Mouse (Mus musculus) limb, embryonic 11.5 days (tissue): ENCODE measurements around the gene Tifa. TPM values are rescaled to one million over a fixed set of nuclear protein-coding genes. Genes with fewer than 3 reads are reported as not detected.

ENCODE experiments used
- ATAC-seq: fragments of 200-750 bp; cut with Nextera tagmentation; 2 replicates; pipeline ENCODE4 v1.8.0; 2017; ENCODE audit warnings: low read depth; ENCODE audit not compliant: insufficient number of reproducible peaks, low FRiP score, low TSS enrichment
- DNase-seq: peaks from one replicate; pipeline ENCODE4 v3.0.0-alpha.2; 2015; ENCODE audit warnings: low spot score
- H3K27ac ChIP-seq: fragments of 300-500 bp; sonication (generic); replicated peaks from 2 replicates; pipeline ENCODE4 v1.5.1; 2014; ENCODE audit warnings: low read depth, mild to moderate bottlenecking, low read length
- H3K27me3 ChIP-seq: fragments of 300-500 bp; sonication (generic); 2 replicates; pipeline ENCODE4 v1.6.1; 2014; ENCODE audit warnings: mild to moderate bottlenecking, low read length, mixed read lengths; ENCODE audit not compliant: control insufficient read depth, insufficient read depth
- H3K36me3 ChIP-seq: fragments of 300-500 bp; sonication (generic); 2 replicates; pipeline ENCODE4 v1.6.1; 2014; ENCODE audit warnings: mild to moderate bottlenecking, low read length, moderate library complexity, mixed read lengths; ENCODE audit not compliant: control insufficient read depth, insufficient read depth
- H3K4me1 ChIP-seq: fragments of 300-500 bp; sonication (generic); 2 replicates; pipeline ENCODE4 v1.6.1; 2014; ENCODE audit warnings: low read length, mixed read lengths; ENCODE audit not compliant: control insufficient read depth, insufficient read depth
- H3K4me2 ChIP-seq: fragments of 300-500 bp; sonication (generic); 2 replicates; pipeline ENCODE4 v1.6.1; 2014; ENCODE audit warnings: low read depth, mild to moderate bottlenecking, moderate library complexity; ENCODE audit not compliant: severe bottlenecking
- H3K4me3 ChIP-seq: fragments of 300-500 bp; sonication (generic); 2 replicates; pipeline ENCODE4 v1.5.1; 2014; ENCODE audit warnings: low read depth, low read length
- H3K9ac ChIP-seq: fragments of 300-500 bp; sonication (generic); 2 replicates; pipeline ENCODE4 v1.6.1; 2014; ENCODE audit warnings: mild to moderate bottlenecking, low read length
- H3K9me3 ChIP-seq: fragments of 300-500 bp; sonication (generic); 2 replicates; pipeline ENCODE4 v1.6.1; 2016; ENCODE audit warnings: low read length; ENCODE audit not compliant: control insufficient read depth
- WGBS: fragments of 180-500 bp; shearing (Covaris S2); extraction: QIAGEN DNeasy Blood & Tissue Kit; methylation state at CpG from one replicate; pipeline ENCODE4 v1.1.7; 2014; 5-methylcytosine and 5-hydroxymethylcytosine counted together
- polyA plus RNA-seq: library from polyadenylated mRNA; unstranded; fragments of >200 nt; fragmentation: Nextera tagmentation; extraction: Ambion mirVana; gene quantifications from 2 replicates; pipeline ENCODE4 v1.2.1, GENCODE M21; 2014

Gene Tifa
- polyA plus RNA-seq, 1 experiment from 2014 or later, result 2.0 TPM

DNA sequence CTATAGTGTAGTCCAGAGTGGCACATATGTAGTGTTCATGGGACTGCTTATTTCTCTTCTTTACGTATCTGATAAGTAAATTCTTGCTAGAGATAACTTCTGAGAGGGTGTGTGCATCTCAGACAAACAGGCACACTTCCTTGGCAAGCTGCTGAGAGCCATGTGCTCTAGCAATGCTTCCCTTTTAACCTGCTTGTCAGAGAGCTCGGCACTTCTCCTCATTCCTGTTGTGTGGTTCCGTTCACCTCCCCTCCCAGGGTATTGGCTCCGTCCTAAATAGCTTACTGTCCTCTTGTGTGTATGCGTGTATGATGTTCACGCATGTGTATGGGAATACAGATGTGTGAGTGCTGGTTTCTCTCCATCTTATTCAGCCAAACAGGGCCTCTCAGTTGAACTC lies 33.1 kb upstream of the Tifa start:
- Histone ChIP-seq H3K4me1 (no peaks in the 10 kb centered on the region), H3K4me3 (no peak overlapping the region), H3K9ac (no peak overlapping the region), H3K27me3 (peaks cover 5% of the 10 kb centered on the region; the same call in 1 of the 2 replicates), H3K9me3 (no peaks in the 10 kb centered on the region; the same call in 1 of the 2 replicates), H3K27ac (no peak overlapping the region), H3K36me3 (no peaks in the 10 kb centered on the region), H3K4me2 (no peak overlapping the region)
- ATAC-seq, result no peak
- DNase-seq, result no peak
- WGBS, result 83% methylated on average over 6 of the region's 6 CpGs

DNA sequence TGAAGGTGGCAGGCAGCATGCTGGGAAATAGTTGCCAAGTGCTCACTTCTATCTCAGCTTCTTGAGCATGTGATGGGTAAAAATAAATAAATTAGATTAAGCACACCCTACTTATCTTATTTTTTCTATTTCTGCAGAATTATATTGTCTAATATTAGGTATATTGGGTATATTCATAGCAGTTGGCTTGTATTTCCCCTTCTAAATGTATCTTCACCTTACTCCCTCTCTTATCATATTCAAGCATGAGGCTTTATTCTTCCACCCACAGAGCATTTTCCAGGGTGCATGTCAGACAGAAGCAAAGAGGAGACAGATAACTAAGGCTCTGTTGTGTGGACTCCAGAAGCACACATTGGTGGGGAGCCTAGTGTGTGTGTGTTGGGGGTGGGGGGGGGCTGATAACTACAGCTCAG lies 31.7 kb upstream of the Tifa start:
- Histone ChIP-seq H3K9ac (no peak overlapping the region), H3K4me1 (no peaks in the 10 kb centered on the region), H3K9me3 (no peaks in the 10 kb centered on the region), H3K4me3 (no peak overlapping the region), H3K27ac (no peak overlapping the region), H3K4me2 (no peak overlapping the region), H3K36me3 (no peaks in the 10 kb centered on the region), H3K27me3 (peaks cover 5% of the 10 kb centered on the region; the same call in 1 of the 2 replicates)
- DNase-seq, result no peak
- ATAC-seq, result no peak

DNA sequence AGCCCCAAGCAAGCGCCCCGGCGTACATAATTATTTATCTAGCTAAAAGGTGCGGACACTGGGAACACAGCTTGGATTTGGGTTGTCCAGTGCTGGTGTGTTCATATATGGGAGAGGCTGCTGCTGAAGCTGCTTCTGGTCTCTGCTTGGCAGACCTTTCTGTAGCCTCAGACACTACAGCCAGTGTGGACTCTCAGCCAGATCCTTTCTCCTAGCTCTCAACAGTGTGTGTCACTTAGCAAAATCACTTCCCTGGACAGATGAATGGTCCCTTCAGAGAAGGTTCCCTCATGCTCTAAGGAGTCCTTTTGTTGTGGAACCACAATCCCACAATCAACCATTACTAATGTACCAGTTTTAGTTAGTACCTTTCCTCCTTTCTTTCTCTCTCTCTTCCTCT lies 30.8 kb upstream of the Tifa start:
- 71% methylated on average over 4 of the region's 4 CpGs for WGBS
- H3K9ac ChIP-seq, result no peak overlapping the region
- no peak overlapping the region for H3K4me2 ChIP-seq
- H3K4me1 ChIP-seq, result no peaks in the 10 kb centered on the region
- H3K27ac ChIP-seq, result no peak overlapping the region
- DNase-seq (peak; percentile 19), ATAC-seq (no peak)
- no peak overlapping the region for H3K4me3 ChIP-seq
- no peaks in the 10 kb centered on the region for H3K36me3 ChIP-seq
- H3K27me3 ChIP-seq, result peaks cover 5% of the 10 kb centered on the region; the same call in 1 of the 2 replicates
- no peaks in the 10 kb centered on the region for H3K9me3 ChIP-seq

DNA sequence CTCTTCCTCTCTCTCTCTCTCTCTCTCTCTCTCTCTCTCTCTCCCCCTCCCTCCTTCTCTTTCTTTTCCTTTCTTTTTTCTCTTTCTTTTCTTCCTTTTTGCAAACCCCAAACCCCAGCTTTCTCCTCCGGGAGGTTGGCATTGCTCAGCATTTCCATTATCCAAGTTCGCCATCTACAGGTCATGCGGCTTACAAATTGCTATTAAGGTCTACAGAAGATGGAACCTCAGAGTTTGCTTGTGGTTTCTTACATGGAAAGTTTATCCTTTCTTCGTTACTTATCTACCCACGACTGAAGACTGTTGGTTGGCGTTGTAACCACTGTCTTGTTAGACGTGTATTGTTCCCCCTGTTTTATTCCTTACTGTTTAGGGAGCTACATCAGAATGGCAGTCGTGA lies 30.4 kb upstream of the Tifa start:
- Histone ChIP-seq H3K4me3 (no peak overlapping the region), H3K36me3 (no peaks in the 10 kb centered on the region), H3K4me2 (no peak overlapping the region), H3K4me1 (no peaks in the 10 kb centered on the region), H3K9me3 (no peaks in the 10 kb centered on the region), H3K27ac (no peak overlapping the region), H3K27me3 (peaks cover 5% of the 10 kb centered on the region; the same call in 1 of the 2 replicates), H3K9ac (no peak overlapping the region)
- DNase-seq (peak; percentile 66), ATAC-seq (no peak; the same call in 1 of the 2 replicates)
- WGBS, result 22% methylated on average over 8 of the region's 8 CpGs

DNA sequence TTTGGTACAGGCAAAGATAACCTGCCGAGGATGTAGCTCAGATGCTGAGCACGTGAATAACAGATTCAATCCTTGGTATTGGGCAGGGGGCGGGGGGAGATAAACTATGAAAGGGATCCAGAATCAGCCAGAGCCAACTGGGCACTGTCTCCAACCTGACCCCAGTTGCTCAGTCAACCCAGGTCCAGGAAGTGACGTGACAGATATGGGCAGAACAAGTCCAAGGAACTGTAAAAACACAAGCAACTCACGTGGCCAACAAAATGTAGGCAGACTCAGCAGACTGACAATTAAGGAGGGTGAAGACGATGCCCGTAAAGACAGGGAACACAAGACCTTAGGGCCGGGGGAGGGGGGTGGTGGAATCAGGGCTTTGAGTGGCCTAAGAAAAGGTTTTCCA lies 27.2 kb upstream of the Tifa start:
- WGBS, result 62% methylated on average over 8 of the region's 8 CpGs
- Histone ChIP-seq H3K9me3 (no peaks in the 10 kb centered on the region), H3K27me3 (peaks cover 3% of the 10 kb centered on the region; the same call in 1 of the 2 replicates), H3K36me3 (no peaks in the 10 kb centered on the region), H3K4me2 (no peak overlapping the region), H3K4me1 (no peaks in the 10 kb centered on the region), H3K27ac (no peak overlapping the region), H3K4me3 (no peak overlapping the region), H3K9ac (no peak overlapping the region)
- no peak for ATAC-seq
- DNase-seq, result no peak

DNA sequence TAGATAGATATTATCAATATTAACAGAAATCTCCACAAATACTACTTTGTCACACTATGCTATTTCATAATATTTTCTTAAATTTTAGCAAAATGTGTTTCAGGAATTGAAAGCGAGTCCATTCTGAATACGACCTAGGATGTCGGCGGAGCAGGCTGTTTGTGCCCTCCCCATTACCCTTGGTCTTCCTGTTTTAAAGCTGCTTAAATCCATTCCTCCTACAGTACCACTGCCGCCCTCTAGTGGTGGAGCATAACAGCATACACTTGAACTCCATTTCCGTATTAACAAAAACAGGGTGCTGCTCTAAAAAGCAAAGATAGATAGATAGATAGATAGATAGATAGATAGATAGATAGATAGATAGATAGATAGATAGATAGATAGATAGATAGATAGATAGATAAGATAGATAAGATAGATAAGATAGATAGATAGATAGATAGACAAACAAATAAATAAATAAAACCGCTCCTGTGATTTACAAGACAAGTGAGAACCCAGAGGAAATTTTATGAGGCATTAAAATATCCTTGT lies 26.5 kb upstream of the Tifa start:
- no peaks in the 10 kb centered on the region for H3K9me3 ChIP-seq
- H3K27me3 ChIP-seq, result peaks cover 3% of the 10 kb centered on the region; the same call in 1 of the 2 replicates
- no peak for ATAC-seq
- 24% methylated on average over 7 of the region's 7 CpGs for WGBS
- DNase-seq, result peak; percentile 87
- H3K9ac ChIP-seq, result no peak overlapping the region
- no peaks in the 10 kb centered on the region for H3K4me1 ChIP-seq
- no peaks in the 10 kb centered on the region for H3K36me3 ChIP-seq
- H3K27ac ChIP-seq, result no peak overlapping the region
- H3K4me2 ChIP-seq, result no peak overlapping the region
- H3K4me3 ChIP-seq, result no peak overlapping the region

DNA sequence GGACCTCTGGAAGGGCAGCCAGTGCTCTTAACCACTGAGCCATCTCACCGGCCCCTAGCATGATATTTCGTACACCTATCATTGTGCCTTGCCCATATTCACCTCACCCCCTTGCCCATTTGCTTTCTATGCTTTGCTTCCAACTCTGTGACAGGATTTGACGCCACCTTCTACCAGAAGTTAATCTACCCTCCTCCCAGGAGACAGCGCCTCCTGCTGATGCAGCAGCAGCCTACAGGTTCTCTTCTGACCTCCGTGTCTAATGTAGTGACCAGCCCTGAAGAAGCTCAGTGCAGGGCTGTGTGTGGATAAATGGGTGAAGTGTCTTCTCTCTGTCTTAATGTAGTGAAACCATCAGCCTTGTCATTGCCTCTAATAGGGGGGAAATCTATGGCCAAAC lies 25.1 kb upstream of the Tifa start:
- H3K9ac ChIP-seq, result no peak overlapping the region
- ATAC-seq (no peak), DNase-seq (no peak)
- no peaks in the 10 kb centered on the region for H3K9me3 ChIP-seq
- no peak overlapping the region for H3K4me2 ChIP-seq
- WGBS, result 56% methylated on average over 5 of the region's 5 CpGs
- peaks cover 3% of the 10 kb centered on the region; the same call in 1 of the 2 replicates for H3K27me3 ChIP-seq
- H3K4me1 ChIP-seq, result no peaks in the 10 kb centered on the region
- no peak overlapping the region for H3K4me3 ChIP-seq
- no peak overlapping the region for H3K27ac ChIP-seq
- no peaks in the 10 kb centered on the region for H3K36me3 ChIP-seq

DNA sequence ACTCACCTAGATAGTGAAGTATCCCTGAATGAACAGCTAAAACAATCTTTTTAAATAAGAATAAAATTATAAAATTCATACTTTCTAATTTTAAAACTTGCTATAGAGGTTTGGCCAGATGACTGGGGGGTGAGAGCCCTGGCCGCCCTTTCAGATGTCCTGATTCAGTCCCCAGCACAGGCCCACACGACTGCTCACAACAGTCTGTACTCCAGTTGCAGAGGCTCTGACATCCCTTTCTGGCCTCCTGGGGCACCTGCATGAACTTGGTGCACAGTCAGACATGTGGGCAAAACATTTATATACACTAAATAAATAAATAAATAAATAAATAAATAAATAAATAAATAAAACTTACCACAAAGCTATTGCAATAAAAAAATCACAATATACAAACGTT lies 23.6 kb upstream of the Tifa start:
- Histone ChIP-seq H3K9me3 (no peaks in the 10 kb centered on the region), H3K9ac (no peak overlapping the region), H3K4me1 (no peaks in the 10 kb centered on the region), H3K27me3 (no peaks in the 10 kb centered on the region), H3K27ac (no peak overlapping the region), H3K36me3 (no peaks in the 10 kb centered on the region), H3K4me2 (no peak overlapping the region), H3K4me3 (no peak overlapping the region)
- 68% methylated on average over 3 of the region's 3 CpGs for WGBS
- ATAC-seq, result no peak
- no peak for DNase-seq

DNA sequence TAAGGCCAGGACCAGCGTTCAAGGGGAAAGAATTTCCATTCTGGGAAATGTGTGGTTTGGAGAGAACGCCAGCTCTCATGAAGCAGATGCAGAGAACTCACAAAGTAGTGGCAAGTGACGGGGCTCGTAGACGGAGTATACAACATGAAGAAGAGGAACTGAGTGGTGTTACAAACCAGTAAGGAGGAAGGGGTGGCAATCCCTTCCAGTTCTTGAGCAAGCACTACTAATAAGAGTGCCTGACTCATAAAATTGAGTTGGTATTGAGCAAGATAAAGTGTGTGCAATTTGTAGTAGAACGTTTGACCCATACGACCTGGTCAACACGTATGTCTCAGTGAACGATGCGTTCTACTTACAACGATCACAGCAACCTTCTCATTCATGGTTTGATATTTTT lies 20.5 kb upstream of the Tifa start:
- ATAC-seq (no peak), DNase-seq (no peak)
- Histone ChIP-seq H3K4me1 (no peaks in the 10 kb centered on the region), H3K9me3 (no peaks in the 10 kb centered on the region), H3K4me3 (no peak overlapping the region), H3K9ac (no peak overlapping the region), H3K27ac (no peak overlapping the region), H3K36me3 (no peaks in the 10 kb centered on the region), H3K4me2 (no peak overlapping the region), H3K27me3 (no peaks in the 10 kb centered on the region)
- WGBS, result 92% methylated on average over 11 of the region's 11 CpGs
